Mouse (Mus musculus) left cerebral cortex, postnatal 14 days (tissue): Measurements from ENCODE around the gene Spata31d1d. TPM values are rescaled to one million over a fixed set of nuclear protein-coding genes. Genes with fewer than 3 reads are reported as not detected.
"Not testable (repeated sequence)": the region's sequence is repeated elsewhere in the genome, so short reads cannot be mapped to it uniquely, and the experiment has no call there.

ENCODE experiments used
- DNase-seq, 2 experiments: peaks; one replicate each; pipeline ENCODE4 v3.0.0; 2021 to 2022; ENCODE audit warnings: low spot score in 2 of 2, mixed read lengths in 1 of 2
- intact Hi-C: fragments of 180-260 bp; cut with DNase I; formaldehyde crosslinking; loops from one replicate; pipeline ENCODE4 v1.15.1; 2025
- total RNA-seq, 2 experiments: library from RNA; stranded (reverse); gene quantifications; 2 replicates each; pipeline ENCODE4 v1.2.3; 2021

Gene Spata31d1d
- total RNA-seq, 2 experiments from 2014 or later, result 0.08 TPM; not detected in 1

DNA sequence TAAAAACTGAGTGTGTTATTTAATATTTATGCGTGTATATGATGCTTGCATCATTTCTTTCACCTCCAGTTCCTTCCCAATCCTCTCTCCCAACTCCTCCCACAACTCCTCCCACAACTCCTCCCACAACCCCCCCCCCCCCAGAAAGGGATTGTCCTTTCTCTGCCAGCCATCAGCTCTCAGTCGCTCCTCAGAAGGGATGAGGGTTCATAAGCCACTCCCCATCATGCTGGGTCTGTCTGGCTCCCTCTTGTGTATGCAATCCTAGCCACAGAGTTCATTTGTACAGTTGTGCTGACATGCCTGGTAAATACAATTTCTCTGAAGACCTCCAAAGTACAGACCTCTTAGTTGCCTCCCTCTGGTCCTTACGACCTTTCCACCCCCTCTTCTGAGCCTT lies 3.6 kb upstream of the Spata31d1d start:
- intact Hi-C loops, result no loop called here
- DNase-seq, result no peak

DNA sequence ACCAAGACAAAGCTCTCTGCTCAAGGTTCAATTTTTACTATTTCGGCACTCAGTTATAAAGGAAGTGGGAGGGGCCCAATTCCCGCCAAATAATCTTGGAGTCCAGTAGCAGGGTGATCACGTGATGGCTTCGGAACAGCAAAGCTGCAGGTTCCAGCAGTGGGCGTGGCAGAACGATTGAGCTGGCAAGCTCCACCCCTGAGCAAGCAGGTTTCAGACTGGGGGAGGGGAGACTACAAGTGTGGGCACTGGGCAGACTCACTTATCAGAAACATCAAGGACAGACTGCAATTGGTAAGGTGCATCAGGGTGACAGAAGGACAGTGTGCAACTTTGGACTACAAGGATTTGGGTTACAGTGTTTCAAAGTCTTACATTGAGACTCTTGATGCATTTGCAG lies 2.8 kb upstream of the Spata31d1d start:
- intact Hi-C loops, DNase-seq: not testable (repeated sequence)

DNA sequence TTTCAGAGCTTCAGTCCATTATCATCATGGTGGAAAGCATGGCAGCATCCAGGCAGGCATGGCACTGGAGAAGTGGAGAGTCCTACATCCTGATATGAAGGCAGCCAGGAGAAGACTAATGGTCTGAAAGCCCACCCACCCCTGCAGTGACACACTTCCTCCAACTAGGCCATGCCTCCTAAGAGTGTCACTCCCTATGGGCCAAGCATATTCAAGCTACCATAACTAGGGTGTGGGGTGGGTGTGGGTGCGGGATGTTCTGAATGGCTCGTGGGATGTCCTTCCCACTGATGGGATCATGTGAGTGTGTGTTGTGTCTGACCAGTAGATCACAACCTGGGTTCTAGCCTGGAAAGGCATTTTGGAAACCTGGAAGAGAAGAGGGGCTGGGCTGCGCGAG lies 2.4 kb upstream of the Spata31d1d start:
- intact Hi-C loops, result no loop called here
- DNase-seq, result no peak

DNA sequence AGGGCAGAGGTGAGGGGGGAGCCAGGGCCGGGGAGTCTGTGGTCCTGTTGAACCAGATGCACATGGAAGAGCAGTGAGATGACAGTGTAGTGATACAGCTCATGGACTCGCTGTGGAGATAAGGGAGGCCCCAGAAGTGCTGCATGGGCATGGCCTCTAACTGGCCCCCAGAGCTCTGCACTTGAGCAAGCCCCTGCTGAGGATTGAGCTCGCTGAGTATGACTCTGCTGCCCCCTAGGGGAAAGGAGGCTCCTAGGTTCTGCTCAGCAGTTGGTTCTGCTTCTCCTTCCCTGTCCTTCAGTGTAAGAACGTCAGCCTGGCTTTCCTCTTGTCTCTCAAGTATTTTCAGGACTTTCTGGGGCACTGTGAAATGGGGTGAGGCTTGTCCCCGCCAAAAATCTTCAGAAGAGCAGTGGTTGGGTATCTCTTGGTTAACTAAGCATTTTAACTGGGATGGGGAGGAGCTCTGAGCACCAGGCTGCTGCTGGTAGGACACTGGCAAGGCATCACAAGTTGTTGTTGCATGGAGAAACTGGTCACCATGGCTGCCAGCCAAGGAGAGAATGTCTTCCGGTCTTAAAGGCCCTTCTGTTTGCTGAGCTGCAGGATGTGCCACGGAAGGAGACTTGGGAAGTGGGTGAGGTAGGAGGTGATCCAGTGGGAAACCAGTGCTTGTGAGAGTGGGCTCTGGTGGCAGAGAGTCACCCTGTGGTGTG lies 3.0 kb downstream of the Spata31d1d start:
- intact Hi-C loops, result loop anchor here (5.0 to 10.0 kb wide), 2 partner anchors 91 to 194 kb away; no protein-coding TSS in a partner anchor
- peak; percentile 92 to 94 for DNase-seq

DNA sequence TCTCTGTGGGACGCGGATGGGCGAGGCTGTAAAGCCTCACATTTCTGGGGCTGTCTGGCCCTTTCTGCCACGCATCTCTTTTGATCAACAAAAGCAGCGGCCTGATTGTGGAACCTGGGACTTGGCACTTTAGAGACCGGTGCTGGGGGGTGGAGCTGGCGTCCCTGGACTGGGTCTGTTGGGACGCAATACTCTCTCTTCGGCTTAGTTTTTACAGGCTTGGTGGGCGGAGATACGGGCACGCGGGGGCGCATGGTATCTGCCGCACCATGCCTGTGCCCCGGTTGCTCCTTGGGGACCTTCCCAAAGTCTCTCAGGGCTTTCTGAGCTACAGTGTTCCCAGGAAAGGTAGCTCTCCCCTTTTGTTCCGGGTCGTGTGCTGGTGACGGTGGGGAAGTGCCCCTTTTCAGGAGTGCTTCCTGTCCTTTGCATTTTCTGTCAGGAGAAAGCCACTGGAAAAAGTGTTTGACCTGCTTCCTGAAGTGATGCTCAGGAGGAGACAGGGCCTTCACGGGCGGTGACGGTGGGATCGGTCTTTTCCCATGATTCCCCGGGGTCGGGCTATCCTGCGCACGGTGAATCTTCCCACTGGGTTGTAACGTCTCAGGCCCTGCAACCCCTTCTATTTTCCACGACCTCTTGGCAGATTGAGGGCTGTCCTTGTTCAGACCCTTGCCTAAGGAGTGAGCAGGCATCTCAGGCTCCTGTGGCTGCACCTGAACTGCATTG lies 5.2 kb downstream of the Spata31d1d start:
- intact Hi-C loops, result loop anchor here (5.0 to 10.0 kb wide), 2 partner anchors 89 to 192 kb away; no protein-coding TSS in a partner anchor
- no peak for DNase-seq

DNA sequence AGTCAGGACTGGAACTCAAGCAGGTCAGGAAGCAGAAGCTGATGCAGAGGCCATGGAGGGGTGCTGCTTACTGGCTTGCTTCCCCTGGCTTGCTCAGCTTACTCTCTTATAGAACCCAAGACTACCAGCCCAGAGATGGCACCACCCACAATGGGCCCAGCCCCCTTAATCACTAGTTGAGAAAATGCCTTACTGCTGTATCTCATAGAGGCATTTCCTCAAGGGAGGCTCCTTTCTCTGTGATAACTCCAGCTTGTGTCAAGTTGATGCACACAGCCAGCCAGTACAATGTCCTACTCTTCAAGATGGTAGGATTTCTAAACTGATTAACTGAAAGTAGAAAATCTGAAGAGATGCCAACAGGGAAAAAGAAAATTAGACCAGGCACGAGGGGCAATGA lies 9.5 kb downstream of the Spata31d1d start:
- intact Hi-C loops, result loop anchor here (10.0 kb wide), 1 partner anchor 187 kb away; no protein-coding TSS in a partner anchor
- DNase-seq, result not testable (repeated sequence)

DNA sequence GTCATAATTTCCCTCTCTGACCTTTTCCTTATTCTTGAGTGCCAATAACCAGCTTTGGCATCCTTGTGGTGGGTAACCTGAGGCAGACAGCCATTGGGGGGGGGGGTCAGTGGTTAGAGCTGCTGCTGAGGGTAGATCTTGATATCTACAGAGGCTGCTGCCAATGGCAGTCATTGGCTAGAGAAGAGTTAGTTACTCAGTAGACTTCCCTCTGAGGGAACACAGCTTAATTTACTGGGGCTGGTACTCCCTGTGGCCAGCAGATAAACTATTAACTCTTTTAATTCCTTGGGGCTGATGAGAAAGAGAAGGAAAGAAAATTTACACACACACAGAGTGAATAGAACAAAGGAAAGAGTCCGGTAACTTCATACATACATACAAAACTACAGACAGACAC lies 12.1 kb downstream of the Spata31d1d start:
- intact Hi-C loops, result no loop called here

DNA sequence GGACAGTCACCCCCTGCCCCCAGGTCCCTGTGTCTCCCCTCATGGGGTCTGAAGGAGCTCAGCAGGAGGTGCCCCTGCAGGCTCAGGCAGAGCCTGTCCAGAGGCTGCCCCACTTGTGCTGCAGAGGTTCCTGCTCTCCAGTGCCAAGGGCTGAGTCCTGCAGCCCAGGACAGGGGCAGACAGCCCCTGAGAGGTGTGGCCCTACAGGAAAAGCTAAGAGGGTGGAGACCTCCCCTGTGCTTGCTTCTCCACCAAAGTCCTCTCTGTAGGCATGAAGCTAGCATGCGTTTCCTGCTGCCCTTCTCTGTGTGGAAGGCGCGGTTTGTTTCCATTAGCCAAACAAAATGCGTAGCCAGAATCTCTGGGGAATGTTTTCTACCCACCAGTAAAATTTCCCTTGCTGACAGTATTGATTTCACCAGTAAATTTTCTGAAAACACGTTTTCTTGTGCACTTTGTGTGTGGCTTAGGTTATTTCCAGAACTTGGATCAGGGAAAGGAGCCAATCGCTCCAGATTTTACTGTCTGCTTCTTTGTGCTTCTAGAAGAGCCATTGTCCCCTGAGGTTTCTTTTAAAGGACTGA lies 12.6 kb downstream of the Spata31d1d start:
- intact Hi-C loops, DNase-seq: not testable (repeated sequence)

More for the DNA sequence above, 12.1 kb downstream of the Spata31d1d start:
- DNase-seq, result no peak

DNA sequence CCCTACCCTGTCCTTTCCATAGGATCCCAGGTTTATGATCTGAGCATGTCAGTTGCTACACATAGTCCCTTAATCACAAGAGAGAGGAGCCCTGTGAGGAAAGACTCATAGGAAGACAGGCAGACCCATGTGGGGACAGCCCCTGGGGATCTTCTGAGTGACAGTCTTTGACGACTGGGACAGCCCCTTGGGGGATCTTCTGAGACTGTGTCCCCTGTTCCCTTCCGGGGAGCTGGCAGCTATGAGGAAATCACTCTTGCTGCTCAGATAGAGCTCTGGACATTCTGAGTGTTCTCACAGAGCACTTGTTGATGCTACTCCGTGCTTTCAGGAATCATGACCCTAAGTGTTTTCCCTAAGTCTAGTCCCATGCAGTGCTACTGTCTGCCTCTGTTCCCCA lies 17.8 kb downstream of the Spata31d1d start:
- intact Hi-C loops, result no loop called here
- no peak for DNase-seq

DNA sequence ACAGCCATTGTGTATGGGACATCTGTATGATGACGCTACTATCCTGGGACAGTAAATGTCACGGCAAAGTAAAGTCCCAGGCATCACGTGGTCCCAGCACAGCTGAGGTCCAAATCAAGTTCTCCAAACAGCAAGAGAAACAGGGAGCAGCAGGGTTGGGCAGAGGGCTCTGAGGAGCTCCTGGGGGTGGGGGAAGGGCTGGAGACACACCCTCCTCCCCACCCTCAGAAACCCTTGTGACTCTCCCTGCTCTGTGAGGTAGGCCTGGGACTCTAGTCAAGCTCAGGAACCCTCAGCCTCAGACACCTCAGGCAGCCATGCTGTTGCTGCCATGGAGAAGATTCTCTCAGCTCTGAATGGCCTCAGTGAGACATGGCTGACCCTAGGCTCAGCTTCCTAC lies 19.6 kb downstream of the Spata31d1d start, which contains the start of gene Spata31d1b:
Gene Spata31d1b (plus strand): TSS at position 301 of the 400 bp plus-strand sequence.
- DNase-seq, intact Hi-C loops: not testable (repeated sequence)

DNA sequence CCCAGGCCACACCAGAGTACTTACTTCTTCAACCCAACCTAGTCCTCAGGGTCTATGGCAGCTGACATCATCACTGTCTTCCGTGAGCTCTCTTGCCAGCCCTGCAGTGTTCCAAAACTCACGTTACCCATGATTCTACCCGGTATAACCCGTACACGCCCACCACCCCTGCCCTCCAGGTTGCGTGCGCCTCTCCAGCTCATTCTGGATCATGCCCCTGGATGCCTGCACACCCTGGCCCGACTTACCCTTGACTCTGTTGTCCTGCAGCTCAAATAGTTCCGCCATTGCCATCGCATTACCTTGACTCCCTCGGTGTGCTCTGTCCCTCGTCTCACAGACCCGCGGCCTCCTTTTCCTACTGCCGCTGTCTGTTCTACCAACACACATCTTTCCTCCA lies 21.3 kb downstream of the Spata31d1d start, which contains the start of gene Spata31d1a:
Gene Spata31d1a (minus strand): TSS at position 101 of the 400 bp plus-strand sequence.
- DNase-seq, result no peak
- intact Hi-C loops, result no loop called here

DNA sequence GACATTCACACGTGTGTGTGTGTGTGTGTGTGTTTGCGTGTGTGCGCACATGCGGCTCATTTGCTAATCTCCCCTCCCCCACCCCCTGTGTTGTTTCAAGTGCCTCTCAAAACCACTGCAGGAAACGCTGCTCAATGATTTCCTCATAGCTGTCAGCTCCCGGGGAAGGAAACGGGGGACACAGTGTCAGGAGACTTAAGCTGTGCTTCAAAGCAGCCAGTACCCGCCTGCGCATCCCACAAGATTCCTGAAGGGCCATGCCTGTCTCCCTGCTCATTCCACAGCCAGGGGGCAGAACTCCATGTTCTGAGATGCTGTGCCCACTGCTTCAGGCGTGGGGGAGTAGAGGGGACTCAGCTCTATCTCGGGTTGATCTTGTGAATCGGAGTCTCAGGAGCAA lies 27.0 kb downstream of the Spata31d1d start:
- DNase-seq, result peak; percentile 29 to 57
- intact Hi-C loops, result no loop called here

DNA sequence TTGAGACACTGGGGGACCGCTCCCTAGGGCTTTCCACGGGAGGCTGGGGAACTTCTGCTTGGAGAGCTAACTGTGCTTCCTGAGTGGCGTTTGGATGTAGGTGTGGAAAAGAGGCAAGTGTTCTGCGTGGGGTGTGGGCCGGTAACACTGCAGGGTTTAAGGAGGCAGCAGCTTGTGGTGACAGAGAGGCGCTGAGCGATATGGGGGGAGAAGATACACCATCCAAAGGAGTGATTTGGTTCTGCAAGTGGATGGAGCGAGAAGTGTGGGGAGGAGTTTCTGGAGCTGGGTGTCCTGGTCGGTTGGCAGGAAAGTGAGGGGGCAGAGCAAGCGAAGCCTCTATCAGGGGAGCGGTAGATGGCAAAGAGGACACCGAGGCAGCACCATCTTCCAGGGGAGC lies 28.0 kb downstream of the Spata31d1d start:
- DNase-seq, result peak; percentile 20 to 36
- intact Hi-C loops, result no loop called here

DNA sequence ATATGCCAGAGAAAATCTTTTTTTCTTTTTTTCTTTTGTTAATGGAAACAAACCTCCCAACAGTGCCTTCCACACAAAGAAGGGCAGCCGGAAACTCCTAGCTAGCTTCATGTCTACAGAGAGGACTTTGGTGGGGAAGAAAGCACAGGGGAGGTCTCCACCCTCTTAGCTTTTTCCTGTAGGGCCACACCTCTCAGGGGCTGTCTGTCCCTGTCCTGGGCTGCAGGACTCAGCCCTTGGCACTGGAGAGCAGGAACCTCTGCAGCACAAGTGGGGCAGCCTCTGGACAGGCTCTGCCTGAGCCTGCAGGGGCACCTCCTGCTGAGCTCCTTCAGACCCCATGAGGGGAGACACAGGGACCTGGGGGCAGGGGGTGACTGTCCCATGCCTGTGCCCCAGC lies 31.4 kb downstream of the Spata31d1d start:
- intact Hi-C loops, DNase-seq: not testable (repeated sequence)

DNA sequence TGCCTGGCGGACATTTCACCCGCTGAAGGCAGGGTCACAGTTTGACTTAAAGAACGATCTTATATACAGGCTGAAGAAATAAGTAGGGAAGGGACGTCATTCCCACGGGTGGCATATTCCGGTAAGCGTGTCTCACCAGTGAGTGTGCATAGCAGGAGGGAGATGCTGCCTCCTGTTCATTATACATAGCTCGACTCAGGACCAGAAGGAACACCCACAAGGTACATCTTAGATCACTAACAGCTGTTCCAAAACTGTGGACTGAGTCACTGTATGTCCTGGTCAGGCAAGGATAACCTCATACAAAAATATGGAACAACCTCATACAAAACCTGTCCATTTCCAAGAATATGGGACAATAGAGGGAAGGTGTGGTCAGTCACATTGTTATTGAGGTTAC lies 32.4 kb downstream of the Spata31d1d start:
- intact Hi-C loops, result no loop called here
- peak in 1 of 2 experiments; percentile 31 for DNase-seq

DNA sequence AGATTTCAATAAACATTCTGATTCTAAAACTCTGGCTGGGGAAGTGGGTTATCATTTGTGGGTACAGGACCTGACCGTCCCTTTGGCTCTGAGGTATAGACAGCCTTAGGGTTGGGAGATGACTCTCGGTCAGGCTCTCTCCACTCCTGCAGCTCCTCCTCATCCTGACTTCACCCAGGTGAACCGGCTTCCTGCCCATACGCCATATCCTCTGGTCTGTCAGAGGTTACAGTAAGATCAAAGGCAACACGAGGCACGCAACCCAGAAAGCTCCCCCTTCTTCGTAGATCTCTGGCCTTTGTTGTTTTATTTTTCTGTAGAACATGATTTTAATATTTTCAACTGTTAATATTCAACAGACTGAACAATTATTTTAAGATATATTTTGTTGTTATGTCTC lies 35.8 kb downstream of the Spata31d1d start:
- intact Hi-C loops, result no loop called here
- no peak for DNase-seq

DNA sequence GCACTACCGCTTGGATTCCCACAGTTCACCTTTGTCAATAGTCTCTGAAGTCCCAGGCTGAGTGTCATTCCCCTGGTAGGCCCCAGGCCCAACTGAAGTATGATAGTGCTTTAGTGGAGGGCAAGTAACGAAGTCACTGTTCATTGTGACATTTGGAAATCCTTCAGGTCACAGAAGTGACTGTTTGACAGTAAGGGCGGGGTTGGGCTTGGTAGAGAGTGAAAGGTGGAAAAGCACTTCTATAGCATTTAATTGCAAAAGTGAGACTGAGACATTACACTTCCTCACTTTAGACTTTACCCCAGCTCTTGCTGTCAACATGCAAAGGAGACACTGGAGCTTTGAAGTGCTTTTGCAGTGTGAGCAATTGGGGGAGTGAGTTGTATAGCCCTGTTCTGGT lies 37.5 kb downstream of the Spata31d1d start, which contains the start of gene 4921517D22Rik:
Gene 4921517D22Rik (minus strand): TSS at position 101 of the 400 bp plus-strand sequence.
- no peak for DNase-seq
- intact Hi-C loops, result no loop called here

DNA sequence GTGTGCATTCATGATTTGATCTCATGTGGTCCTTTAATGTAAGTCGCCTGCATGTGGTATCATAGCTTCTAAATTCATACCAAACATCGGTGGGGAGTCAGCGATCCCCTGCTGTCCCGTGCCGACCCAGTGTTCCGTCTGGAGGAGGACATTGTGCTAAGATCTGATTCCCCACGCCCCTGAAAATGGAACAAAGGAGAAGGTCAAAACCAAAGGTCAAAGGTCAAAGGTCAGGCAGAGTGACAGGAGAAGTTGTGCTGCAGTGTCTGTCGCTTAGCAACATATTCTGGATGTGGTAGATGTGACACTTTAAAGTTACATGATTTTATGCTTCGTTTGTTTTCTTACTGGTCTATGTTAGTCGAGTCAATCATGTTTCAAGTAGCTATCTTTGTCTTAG lies 40.1 kb downstream of the Spata31d1d start:
- intact Hi-C loops, result no loop called here
- no peak for DNase-seq

DNA sequence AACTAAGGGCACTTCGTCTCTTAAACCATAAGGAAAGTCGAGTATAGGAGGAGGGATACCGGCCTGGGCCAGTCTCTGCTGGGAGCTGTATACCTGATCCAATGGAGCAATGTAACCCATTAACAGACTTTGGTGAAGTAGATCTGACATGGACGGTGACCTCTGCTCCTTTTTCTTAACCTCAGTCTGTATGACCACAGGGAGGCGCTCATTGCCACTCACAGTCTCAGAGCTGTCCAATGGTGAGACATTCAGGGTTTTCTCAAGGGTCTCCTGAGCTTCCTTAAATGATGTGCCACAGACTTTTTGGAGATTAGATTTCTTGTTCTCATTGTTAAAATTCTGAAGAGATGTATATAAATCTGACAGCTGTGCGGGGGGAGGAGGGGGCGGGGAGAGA lies 41.0 kb downstream of the Spata31d1d start:
- DNase-seq, result no peak
- intact Hi-C loops, result no loop called here

DNA sequence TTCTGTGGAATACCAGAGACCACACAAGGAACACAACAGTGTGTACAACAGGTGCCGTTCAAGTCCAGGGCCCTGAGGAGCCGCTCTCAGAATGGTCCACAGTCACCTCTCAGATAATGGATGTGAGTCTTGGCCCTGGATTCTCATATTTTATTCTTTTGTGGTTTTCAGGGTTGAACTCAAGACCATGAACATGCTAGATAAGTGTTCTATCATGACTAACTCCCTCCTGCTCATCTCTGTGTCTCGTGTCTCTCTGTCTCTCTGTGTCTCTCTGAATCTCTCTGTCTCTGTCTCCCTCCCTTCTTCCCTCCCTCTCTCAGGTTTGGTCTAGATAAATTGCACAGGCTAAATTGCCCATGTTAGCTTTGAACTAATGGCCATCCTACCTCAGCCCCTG lies 41.7 kb downstream of the Spata31d1d start:
- intact Hi-C loops, result no loop called here
- DNase-seq, result no peak
